Mouse (Mus musculus) kidney, postnatal 25 days (tissue): ENCODE results near the gene E130308A19Rik.

Experiments
- DNase-seq, 2 experiments: peaks; one replicate each; pipeline ENCODE4 v3.0.0; 2021; ENCODE audit warnings: mixed read lengths in 2 of 2

The E130308A19Rik gene

GRCm38 (mm10) chr4:59739321-59739720, 113.3 kb downstream of the E130308A19Rik start:
- no peak for DNase-seq

- DNase-seq = no peak
These were observed 113.9 kb downstream of the E130308A19Rik start for GRCm38 (mm10) chr4:59739882-59740281.

GRCm38 (mm10) chr4:59753491-59754140, 127.6 kb downstream of the E130308A19Rik start:
- DNase-seq = peak; percentile 49 to 72

- peak; percentile 79 to 82 for DNase-seq
These were observed 130.5 kb downstream of the E130308A19Rik start for GRCm38 (mm10) chr4:59756332-59757082.

GRCm38 (mm10) chr4:59757452-59758435, 131.7 kb downstream of the E130308A19Rik start:
- DNase-seq = peak; percentile 54 to 59

GRCm38 (mm10) chr4:59760016-59760415, 134.0 kb downstream of the E130308A19Rik start:
- DNase-seq = no peak

GRCm38 (mm10) chr4:59760636-59761364, 134.8 kb downstream of the E130308A19Rik start:
- DNase-seq = peak; percentile 61 to 71

- peak in 1 of 2 experiments; percentile 46 for DNase-seq
These were observed 135.3 kb downstream of the E130308A19Rik start for GRCm38 (mm10) chr4:59761365-59761729.

GRCm38 (mm10) chr4:59764950-59765349, 138.9 kb downstream of the E130308A19Rik start:
- DNase-seq = no peak

- DNase-seq = peak in 1 of 2 experiments; percentile 26
These were observed 139.5 kb downstream of the E130308A19Rik start for GRCm38 (mm10) chr4:59765385-59766005.

GRCm38 (mm10) chr4:59767717-59768116, 141.7 kb downstream of the E130308A19Rik start:
- DNase-seq = no peak

GRCm38 (mm10) chr4:59772171-59772879, 146.3 kb downstream of the E130308A19Rik start:
- no peak for DNase-seq

- DNase-seq = no peak
These were observed 151.8 kb downstream of the E130308A19Rik start for GRCm38 (mm10) chr4:59777828-59778227.

- DNase-seq = peak in 1 of 2 experiments; percentile 37
These were observed 154.6 kb downstream of the E130308A19Rik start for GRCm38 (mm10) chr4:59780568-59780967.

GRCm38 (mm10) chr4:59782853-59783684, 157.1 kb downstream of the E130308A19Rik start:
- no peak for DNase-seq

GRCm38 (mm10) chr4:59783685-59784279, 157.8 kb downstream of the E130308A19Rik start:
- DNase-seq = peak; percentile 97 to 98

GRCm38 (mm10) chr4:59785412-59785811, 159.4 kb downstream of the E130308A19Rik start:
- no peak for DNase-seq

- DNase-seq = peak; percentile 67 to 85
These were observed 160.7 kb downstream of the E130308A19Rik start for GRCm38 (mm10) chr4:59786661-59787060.

GRCm38 (mm10) chr4:59787126-59787525, 161.1 kb downstream of the E130308A19Rik start:
- peak; percentile 32 to 41 for DNase-seq

GRCm38 (mm10) chr4:59789015-59789414, 163.0 kb downstream of the E130308A19Rik start:
- DNase-seq = no peak
